Mouse (Mus musculus) kidney, embryonic 14.5 days (tissue): ENCODE results near the gene Ebf3. TPM values are rescaled to one million over a fixed set of nuclear protein-coding genes. Genes with fewer than 3 reads are reported as not detected.

ENCODE experiments used
- ATAC-seq: fragments of 200-750 bp; cut with Nextera tagmentation; 2 replicates; pipeline ENCODE4 v1.8.0; 2017; ENCODE audit warnings: moderate number of reproducible peaks, mild to moderate bottlenecking, moderate TSS enrichment, moderate library complexity; ENCODE audit not compliant: low FRiP score, low TSS enrichment
- H3K27ac ChIP-seq: fragments of 300-500 bp; sonication (generic); 2 replicates; pipeline ENCODE4 v1.5.1; 2014; ENCODE audit warnings: low read depth, mild to moderate bottlenecking, low read length, moderate library complexity, mixed read lengths
- H3K27me3 ChIP-seq: fragments of 300-500 bp; sonication (generic); 2 replicates; pipeline ENCODE4 v1.6.1; 2014; ENCODE audit warnings: mild to moderate bottlenecking, low read length; ENCODE audit not compliant: control insufficient read depth, insufficient read depth
- H3K36me3 ChIP-seq: fragments of 300-500 bp; sonication (generic); 2 replicates; pipeline ENCODE4 v1.6.1; 2014; ENCODE audit warnings: low read length, mixed read lengths; ENCODE audit not compliant: control insufficient read depth, insufficient read depth
- H3K4me1 ChIP-seq: fragments of 300-500 bp; sonication (generic); 2 replicates; pipeline ENCODE4 v1.6.1; 2014; ENCODE audit warnings: low read length, mixed read lengths; ENCODE audit not compliant: control insufficient read depth, insufficient read depth
- H3K4me2 ChIP-seq: fragments of 300-500 bp; sonication (generic); replicated peaks from 2 replicates; pipeline ENCODE4 v1.6.1; 2014; ENCODE audit warnings: low read depth, mild to moderate bottlenecking, low read length
- H3K4me3 ChIP-seq: fragments of 300-500 bp; sonication (generic); 2 replicates; pipeline ENCODE4 v1.5.1; 2014; ENCODE audit warnings: mild to moderate bottlenecking, low read length
- H3K9ac ChIP-seq: fragments of 300-500 bp; sonication (generic); 2 replicates; pipeline ENCODE4 v1.6.1; 2014; ENCODE audit warnings: low read depth, mild to moderate bottlenecking, low read length, moderate library complexity
- H3K9me3 ChIP-seq: fragments of 300-500 bp; sonication (generic); 2 replicates; pipeline ENCODE4 v1.6.1; 2016; ENCODE audit warnings: low read length; ENCODE audit not compliant: control insufficient read depth
- WGBS: fragments of 180-500 bp; shearing (Covaris S2); extraction: QIAGEN DNeasy Blood & Tissue Kit; methylation state at CpG from one replicate; pipeline ENCODE4 v1.1.7; 2014; 5-methylcytosine and 5-hydroxymethylcytosine counted together
- polyA plus RNA-seq: library from polyadenylated mRNA; unstranded; fragments of >200 nt; fragmentation: Nextera tagmentation; extraction: Ambion mirVana; gene quantifications from 2 replicates; pipeline ENCODE4 v1.2.1, GENCODE M21; 2014

Gene Ebf3
- polyA plus RNA-seq, 1 experiment from 2014 or later, result 1.8 TPM

GRCm38 (mm10) chr7:137300169-137300568 is 14.1 kb downstream of the Ebf3 start:
- H3K4me2 ChIP-seq, result no peak overlapping the region
- no peak overlapping the region for H3K4me3 ChIP-seq
- H3K27me3 ChIP-seq, result peaks cover 44% of the 10 kb centered on the region
- WGBS, result 37% methylated on average over 11 of the region's 11 CpGs
- peaks cover 23% of the 10 kb centered on the region for H3K4me1 ChIP-seq
- no peak overlapping the region for H3K9ac ChIP-seq
- H3K9me3 ChIP-seq, result no peaks in the 10 kb centered on the region
- H3K36me3 ChIP-seq, result no peaks in the 10 kb centered on the region
- H3K27ac ChIP-seq, result no peak overlapping the region
- peak; percentile 34; the same call in 1 of the 2 replicates for ATAC-seq

GRCm38 (mm10) chr7:137297594-137298381 is 16.5 kb downstream of the Ebf3 start:
- Histone ChIP-seq H3K9me3 (no peaks in the 10 kb centered on the region), H3K27me3 (peaks cover 28% of the 10 kb centered on the region), H3K4me1 (peaks cover 20% of the 10 kb centered on the region), H3K4me2 (no peak overlapping the region), H3K36me3 (no peaks in the 10 kb centered on the region), H3K4me3 (no peak overlapping the region), H3K9ac (no peak overlapping the region), H3K27ac (no peak overlapping the region; the same call in 1 of the 2 replicates)
- WGBS, result 32% methylated on average over 24 of the region's 24 CpGs
- ATAC-seq, result no peak

GRCm38 (mm10) chr7:137297131-137297530 is 17.1 kb downstream of the Ebf3 start:
- no peak overlapping the region for H3K4me2 ChIP-seq
- peaks cover 20% of the 10 kb centered on the region for H3K4me1 ChIP-seq

GRCm38 (mm10) chr7:137295612-137296011 is 18.6 kb downstream of the Ebf3 start:
- ATAC-seq, result no peak
- peaks cover 7% of the 10 kb centered on the region; the same call in 1 of the 2 replicates for H3K4me1 ChIP-seq

More at GRCm38 (mm10) chr7:137297131-137297530, 17.1 kb downstream of the Ebf3 start:
- 21% methylated on average over 7 of the region's 7 CpGs for WGBS
- Histone ChIP-seq H3K27me3 (peaks cover 28% of the 10 kb centered on the region), H3K9ac (no peak overlapping the region), H3K9me3 (no peaks in the 10 kb centered on the region), H3K4me3 (no peak overlapping the region), H3K27ac (no peak overlapping the region), H3K36me3 (no peaks in the 10 kb centered on the region)
- ATAC-seq, result no peak

GRCm38 (mm10) chr7:137294446-137294845 is 19.8 kb downstream of the Ebf3 start:
- WGBS, result 82% methylated on average over 7 of the region's 7 CpGs
- ATAC-seq, result no peak
- H3K4me1 ChIP-seq, result 0 out of 2 replicates have a peak, but pooled peaks cover 7% of the 10 kb centered on the region

More at GRCm38 (mm10) chr7:137295612-137296011, 18.6 kb downstream of the Ebf3 start:
- H3K27me3 ChIP-seq, result peaks cover 28% of the 10 kb centered on the region
- no peak overlapping the region for H3K4me2 ChIP-seq
- no peak overlapping the region for H3K27ac ChIP-seq
- no peaks in the 10 kb centered on the region for H3K36me3 ChIP-seq
- no peak overlapping the region for H3K9ac ChIP-seq
- H3K4me3 ChIP-seq, result no peak overlapping the region
- WGBS, result 71% methylated on average over 7 of the region's 7 CpGs
- no peaks in the 10 kb centered on the region for H3K9me3 ChIP-seq

GRCm38 (mm10) chr7:137289290-137289957 is 24.8 kb downstream of the Ebf3 start:
- 58% methylated on average over 3 of the region's 3 CpGs for WGBS
- no peak overlapping the region for H3K27ac ChIP-seq

More at GRCm38 (mm10) chr7:137294446-137294845, 19.8 kb downstream of the Ebf3 start:
- Histone ChIP-seq H3K4me3 (no peak overlapping the region), H3K9ac (no peak overlapping the region), H3K36me3 (no peaks in the 10 kb centered on the region), H3K9me3 (no peaks in the 10 kb centered on the region), H3K27me3 (peaks cover 20% of the 10 kb centered on the region), H3K4me2 (no peak overlapping the region), H3K27ac (no peak overlapping the region)

GRCm38 (mm10) chr7:137278171-137278570 is 36.1 kb downstream of the Ebf3 start:
- Histone ChIP-seq H3K36me3 (no peaks in the 10 kb centered on the region), H3K4me1 (no peaks in the 10 kb centered on the region), H3K27ac (no peak overlapping the region), H3K4me3 (no peak overlapping the region), H3K4me2 (no peak overlapping the region), H3K9ac (no peak overlapping the region), H3K27me3 (no peaks in the 10 kb centered on the region), H3K9me3 (no peaks in the 10 kb centered on the region)
- WGBS, result 71% methylated on average over 7 of the region's 7 CpGs
- no peak for ATAC-seq

More at GRCm38 (mm10) chr7:137289290-137289957, 24.8 kb downstream of the Ebf3 start:
- Histone ChIP-seq H3K36me3 (no peaks in the 10 kb centered on the region), H3K9ac (no peak overlapping the region), H3K4me1 (no peaks in the 10 kb centered on the region), H3K27me3 (no peaks in the 10 kb centered on the region), H3K4me3 (no peak overlapping the region), H3K4me2 (no peak overlapping the region), H3K9me3 (no peaks in the 10 kb centered on the region)
- no peak for ATAC-seq

GRCm38 (mm10) chr7:137277713-137278112 is 36.5 kb downstream of the Ebf3 start:
- Histone ChIP-seq H3K4me2 (no peak overlapping the region), H3K36me3 (no peaks in the 10 kb centered on the region), H3K4me3 (no peak overlapping the region), H3K4me1 (no peaks in the 10 kb centered on the region), H3K9ac (no peak overlapping the region), H3K9me3 (no peaks in the 10 kb centered on the region), H3K27ac (no peak overlapping the region), H3K27me3 (no peaks in the 10 kb centered on the region)
- ATAC-seq, result no peak
- 73% methylated on average over 5 of the region's 5 CpGs for WGBS

- Histone ChIP-seq H3K27ac (no peak overlapping the region), H3K4me2 (no peak overlapping the region), H3K9ac (no peak overlapping the region), H3K36me3 (no peaks in the 10 kb centered on the region), H3K9me3 (no peaks in the 10 kb centered on the region), H3K27me3 (no peaks in the 10 kb centered on the region), H3K4me1 (peaks cover 16% of the 10 kb centered on the region), H3K4me3 (no peak overlapping the region)
- 73% methylated on average over 10 of the region's 10 CpGs for WGBS
- ATAC-seq, result no peak
Measured at GRCm38 (mm10) chr7:137272252-137272651, 42.0 kb downstream of the Ebf3 start.
